Mouse (Mus musculus): ENCODE results near the gene Tinf2.

The Tinf2 gene

GRCm38 (mm10) chr14:55711786-55712185, 30.2 kb upstream of the Tinf2 start:
- in situ Hi-C loops (cut with MboI; ENCODE audit: low pct_unique_long_range_greater_than_20kb in 1 of 2, low sequenced_read_pairs in 2 of 2, unreplicated experiment in 1 of 2), result no loop called here

- in situ Hi-C loops (cut with MboI; ENCODE audit: low pct_unique_long_range_greater_than_20kb in 1 of 2, low sequenced_read_pairs in 2 of 2, unreplicated experiment in 1 of 2), result no loop called here
Observed at GRCm38 (mm10) chr14:55709509-55709908, 27.9 kb upstream of the Tinf2 start.

- in situ Hi-C loops (cut with MboI; ENCODE audit: low pct_unique_long_range_greater_than_20kb in 1 of 2, low sequenced_read_pairs in 2 of 2, unreplicated experiment in 1 of 2), result no loop called here
Observed at GRCm38 (mm10) chr14:55707397-55707796, 25.8 kb upstream of the Tinf2 start.

GRCm38 (mm10) chr14:55706051-55706600, 24.5 kb upstream of the Tinf2 start:
- in situ Hi-C loops (cut with MboI; ENCODE audit: low pct_unique_long_range_greater_than_20kb in 1 of 2, low sequenced_read_pairs in 2 of 2, unreplicated experiment in 1 of 2), result no loop called here

GRCm38 (mm10) chr14:55702761-55703160, 21.1 kb upstream of the Tinf2 start:
- in situ Hi-C loops (cut with MboI; ENCODE audit: low pct_unique_long_range_greater_than_20kb in 1 of 2, low sequenced_read_pairs in 2 of 2, unreplicated experiment in 1 of 2), result no loop called here

GRCm38 (mm10) chr14:55701131-55701530, 19.5 kb upstream of the Tinf2 start:
- in situ Hi-C loops (cut with MboI; ENCODE audit: low pct_unique_long_range_greater_than_20kb in 1 of 2, low sequenced_read_pairs in 2 of 2, unreplicated experiment in 1 of 2), result no loop called here

- in situ Hi-C loops (cut with MboI; ENCODE audit: low pct_unique_long_range_greater_than_20kb in 1 of 2, low sequenced_read_pairs in 2 of 2, unreplicated experiment in 1 of 2), result no loop called here
Observed at GRCm38 (mm10) chr14:55697226-55697625, 15.6 kb upstream of the Tinf2 start.

GRCm38 (mm10) chr14:55689433-55689832, 7.8 kb upstream of the Tinf2 start:
- in situ Hi-C loops (cut with MboI; ENCODE audit: low pct_unique_long_range_greater_than_20kb in 1 of 2, low sequenced_read_pairs in 2 of 2, unreplicated experiment in 1 of 2), result no loop called here

- in situ Hi-C loops (cut with MboI; ENCODE audit: low pct_unique_long_range_greater_than_20kb in 1 of 2, low sequenced_read_pairs in 2 of 2, unreplicated experiment in 1 of 2), result loop anchor here (5.0 kb wide), 1 partner anchor 60 kb away; no protein-coding TSS in a partner anchor
Observed at GRCm38 (mm10) chr14:55682118-55682493, 486 bp upstream of the Tinf2 start.

- in situ Hi-C loops (cut with MboI; ENCODE audit: low pct_unique_long_range_greater_than_20kb in 1 of 2, low sequenced_read_pairs in 2 of 2, unreplicated experiment in 1 of 2), result no loop called here
Observed at GRCm38 (mm10) chr14:55677615-55678014, 4.0 kb downstream of the Tinf2 start.

- in situ Hi-C loops (cut with MboI; ENCODE audit: low pct_unique_long_range_greater_than_20kb in 1 of 2, low sequenced_read_pairs in 2 of 2, unreplicated experiment in 1 of 2), result no loop called here
Observed at GRCm38 (mm10) chr14:55672741-55673060, 8.9 kb downstream of the Tinf2 start.

- in situ Hi-C loops (cut with MboI; ENCODE audit: low pct_unique_long_range_greater_than_20kb in 1 of 2, low sequenced_read_pairs in 2 of 2, unreplicated experiment in 1 of 2), result no loop called here
Observed at GRCm38 (mm10) chr14:55671833-55672740, 9.5 kb downstream of the Tinf2 start, which contains the start of the genes Gmpr2 and Nedd8. TSS of gene Gmpr2 (plus strand) at chr14:55671941. TSS of gene Nedd8 (minus strand) at chr14:55672124.

GRCm38 (mm10) chr14:55671486-55671832, 10.2 kb downstream of the Tinf2 start:
- in situ Hi-C loops (cut with MboI; ENCODE audit: low pct_unique_long_range_greater_than_20kb in 1 of 2, low sequenced_read_pairs in 2 of 2, unreplicated experiment in 1 of 2), result no loop called here

- in situ Hi-C loops (cut with MboI; ENCODE audit: low pct_unique_long_range_greater_than_20kb in 1 of 2, low sequenced_read_pairs in 2 of 2, unreplicated experiment in 1 of 2), result no loop called here
Observed at GRCm38 (mm10) chr14:55660636-55661035, 21.0 kb downstream of the Tinf2 start.

- in situ Hi-C loops (cut with MboI; ENCODE audit: low pct_unique_long_range_greater_than_20kb in 1 of 2, low sequenced_read_pairs in 2 of 2, unreplicated experiment in 1 of 2), result no loop called here
Observed at GRCm38 (mm10) chr14:55659960-55660573, 21.6 kb downstream of the Tinf2 start, which contains the start of gene Mdp1. TSS of gene Mdp1 (minus strand) at chr14:55660508.

- in situ Hi-C loops (cut with MboI; ENCODE audit: low pct_unique_long_range_greater_than_20kb in 1 of 2, low sequenced_read_pairs in 2 of 2, unreplicated experiment in 1 of 2), result no loop called here
Observed at GRCm38 (mm10) chr14:55658011-55658410, 23.6 kb downstream of the Tinf2 start.

- in situ Hi-C loops (cut with MboI; ENCODE audit: low pct_unique_long_range_greater_than_20kb in 1 of 2, low sequenced_read_pairs in 2 of 2, unreplicated experiment in 1 of 2), result no loop called here
Observed at GRCm38 (mm10) chr14:55656935-55657334, 24.7 kb downstream of the Tinf2 start.

GRCm38 (mm10) chr14:55651528-55651927, 30.1 kb downstream of the Tinf2 start:
- in situ Hi-C loops (cut with MboI; ENCODE audit: low pct_unique_long_range_greater_than_20kb in 1 of 2, low sequenced_read_pairs in 2 of 2, unreplicated experiment in 1 of 2), result no loop called here

- in situ Hi-C loops (cut with MboI; ENCODE audit: low pct_unique_long_range_greater_than_20kb in 1 of 2, low sequenced_read_pairs in 2 of 2, unreplicated experiment in 1 of 2), result no loop called here
Observed at GRCm38 (mm10) chr14:55649884-55650283, 31.7 kb downstream of the Tinf2 start, which contains the start of gene Tssk4. TSS of gene Tssk4 (plus strand) at chr14:55650184.
